Mouse (Mus musculus) limb, embryonic 10.5 days (tissue): ENCODE measurements around the gene C2cd4b. TPM values are rescaled to one million over a fixed set of nuclear protein-coding genes. Genes with fewer than 3 reads are reported as not detected.

Source experiments
- microRNA-seq: library from miRNA; unstranded; fragments of <30 nt; microRNA quantifications from one replicate; pipeline ENCODE4, GENCODE M21; 2017
- polyA plus RNA-seq: library from polyadenylated mRNA; unstranded; fragments of >200 nt; fragmentation: Nextera tagmentation; extraction: Ambion mirVana; gene quantifications from 2 replicates; pipeline ENCODE4 v1.2.1, GENCODE M21; 2016

C2cd4b gene
- polyA plus RNA-seq, 1 experiment from 2014 or later: 0.14 TPM

Small RNAs within 50 kb of the gene (microRNA-seq; reads per million reads assigned to microRNA genes)
- gene Mir7241 (not detected), gene Mir7242 (not detected)

Other genes with a start within 250 kb of the C2cd4b start
- 40.2 and 41.5 TPM in 2 replicates for gene Tln2, start 199.7 kb upstream of the C2cd4b start, polyA plus RNA-seq
- 0.31 and 0.33 TPM in 2 replicates for gene C2cd4a, start 72.9 kb downstream of the C2cd4b start, polyA plus RNA-seq
- 2.3 and 2.7 TPM in 2 replicates for gene Vps13c, start 81.0 kb downstream of the C2cd4b start, polyA plus RNA-seq